Mouse (Mus musculus) megakaryocyte, embryonic 14.5 days (primary cell): Measurements from ENCODE around the gene Tshz2.

ENCODE experiments used
- FLI1 ChIP-seq: IDR thresholded peaks from 2 replicates; pipeline ENCODE4 v1.6.1; 2012; ENCODE audit warnings: low read length, inconsistent platforms, mixed read lengths
- GATA1 ChIP-seq: IDR thresholded peaks from 3 replicates; pipeline ENCODE4 v1.6.1; 2012; ENCODE audit warnings: mixed read lengths, low read length, inconsistent platforms, borderline replicate concordance

- TF ChIP-seq GATA1 (no peak), FLI1 (no peak)
These were observed 209.7 kb downstream of the Tshz2 start for GRCm38 (mm10) chr2:169842494-169842893.
